Mouse (Mus musculus) cerebellum, postnatal 14 days (tissue): ENCODE measurements around the gene Egr4.

ENCODE experiments used
- DNase-seq, 2 experiments: peaks; one replicate each; pipeline ENCODE4 v3.0.0; 2021; ENCODE audit warnings: mixed read lengths in 2 of 2

The Egr4 gene

GRCm38 (mm10) chr6:85513531-85513910 lies at the start of gene Egr4:
Egr4 (minus strand) TSS chr6:85513589.
- DNase-seq, result peak; percentile 86 to 91

- no peak for DNase-seq
Measured at GRCm38 (mm10) chr6:85562374-85562773, 49.0 kb upstream of the Egr4 start.

GRCm38 (mm10) chr6:85547642-85548041 lies 34.3 kb upstream of the Egr4 start:
- no peak for DNase-seq

GRCm38 (mm10) chr6:85544251-85544881 lies 31.0 kb upstream of the Egr4 start:
- DNase-seq, result peak; percentile 94 to 96

GRCm38 (mm10) chr6:85543351-85544175 lies 30.2 kb upstream of the Egr4 start:
- peak; percentile 66 to 71 for DNase-seq

- peak; percentile 51 to 82 for DNase-seq
Measured at GRCm38 (mm10) chr6:85522825-85523224, 9.4 kb upstream of the Egr4 start.

- no peak for DNase-seq
Measured at GRCm38 (mm10) chr6:85522026-85522425, 8.6 kb upstream of the Egr4 start.

GRCm38 (mm10) chr6:85518091-85518693 lies 4.8 kb upstream of the Egr4 start:
- DNase-seq, result peak; percentile 68 to 86

- DNase-seq, result peak; percentile 99 to 100
Measured at GRCm38 (mm10) chr6:85515941-85516340, 2.6 kb upstream of the Egr4 start.

GRCm38 (mm10) chr6:85512577-85513530 lies 535 bp downstream of the Egr4 start:
- DNase-seq, result peak; percentile 56 to 60

GRCm38 (mm10) chr6:85512056-85512440 lies 1.3 kb downstream of the Egr4 start:
- peak; percentile 45 to 47 for DNase-seq

GRCm38 (mm10) chr6:85511286-85512055 lies 1.9 kb downstream of the Egr4 start:
- peak; percentile 47 to 52 for DNase-seq

GRCm38 (mm10) chr6:85510476-85510875 lies 2.9 kb downstream of the Egr4 start:
- DNase-seq, result peak; percentile 93 to 97

- no peak for DNase-seq
Measured at GRCm38 (mm10) chr6:85508602-85509001, 4.8 kb downstream of the Egr4 start.

- no peak for DNase-seq
Measured at GRCm38 (mm10) chr6:85504908-85505307, 8.5 kb downstream of the Egr4 start.

- peak; percentile 77 to 81 for DNase-seq
Measured at GRCm38 (mm10) chr6:85502911-85503250, 10.5 kb downstream of the Egr4 start, which contains the start of gene Fbxo41. Fbxo41 (minus strand) TSS chr6:85502994.

GRCm38 (mm10) chr6:85502103-85502910 lies 11.1 kb downstream of the Egr4 start:
- peak; percentile 44 to 63 for DNase-seq

- DNase-seq, result peak in 1 of 2 experiments; percentile 32
Measured at GRCm38 (mm10) chr6:85501571-85502102, 11.8 kb downstream of the Egr4 start.

GRCm38 (mm10) chr6:85500416-85500815 lies 13.0 kb downstream of the Egr4 start:
- DNase-seq, result peak in 1 of 2 experiments; percentile 30

- DNase-seq, result no peak
Measured at GRCm38 (mm10) chr6:85498147-85498546, 15.2 kb downstream of the Egr4 start.

GRCm38 (mm10) chr6:85496976-85497375 lies 16.4 kb downstream of the Egr4 start:
- DNase-seq, result no peak
